8 mouse cellular contexts compared by ENCODE assay signal in the genomic region with DNA sequence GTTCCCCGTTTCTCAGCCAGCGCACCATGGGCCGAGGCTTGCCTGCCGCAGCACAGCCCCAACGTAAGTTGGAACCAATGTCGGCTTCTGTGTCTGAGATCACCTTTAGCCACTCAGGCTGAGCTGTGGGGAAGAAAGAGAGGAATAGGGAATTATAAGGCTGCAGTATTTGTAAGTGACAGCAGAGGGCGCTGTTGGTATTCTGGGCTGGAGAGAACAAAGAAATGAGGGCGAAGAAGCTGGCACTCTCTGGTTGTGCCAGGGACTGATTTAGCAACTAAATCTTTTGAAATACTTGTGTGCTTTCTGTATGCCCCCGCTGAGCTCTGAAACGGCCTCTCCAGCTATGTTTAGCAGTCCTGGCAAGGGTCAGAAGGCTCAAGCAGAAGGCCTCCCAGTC. TPM values are rescaled to one million over a fixed set of nuclear protein-coding genes. Genes with fewer than 3 reads are reported as not detected.
A peak's percentile ranks its signal among the peaks of the same experiment; 100 is the strongest.
DNase-seq lines count a peak whose midpoint lies in the region; ATAC-seq and TF ChIP-seq lines count a peak whose summit lies in the region.

No protein-coding gene starts in this region.

- 0 out of 2 replicates have a peak, but pooled peaks have one; percentile 39 for ATAC-seq in heart, postnatal 0 days (ENCODE audit: insufficient read depth, low read depth)
- ATAC-seq in erythroid progenitor cell, adult 5-6 weeks (replicated peaks; ENCODE audit: low FRiP score, poor library complexity, severe bottlenecking), result 0 out of 2 replicates have a peak, but pooled peaks have one; percentile 32
- ATAC-seq in midbrain, postnatal 0 days (ENCODE audit: low FRiP score), result peak; percentile 59

- peaks cover 14% of the 10 kb centered on the region; the same call in 1 of the 2 replicates for H3K27me3 ChIP-seq in heart, postnatal 0 days (ENCODE audit: control insufficient read depth, insufficient read depth, low read length)
- no peaks in the 10 kb centered on the region for H3K27me3 ChIP-seq in midbrain, postnatal 0 days (ENCODE audit: insufficient read depth, low read length)
- H3K27me3 ChIP-seq in spleen, adult 2 months (ENCODE audit: control insufficient read depth, insufficient read depth, low read length), result no peaks in the 10 kb centered on the region

- DNase-seq in heart, postnatal 0 days (ENCODE audit: low spot score), result peak; percentile 63
- DNase-seq in heart, postnatal 25 days (ENCODE audit: low spot score), result no peak
- peak; percentile 32 for DNase-seq in c-Kit-negative CD71-positive TER-119-positive erythroid progenitor cells, embryonic 14.5 days (ENCODE audit: low read depth, low spot score)
- peak; percentile 79 for DNase-seq in hindlimb bud, embryonic 11.5 days (ENCODE audit: extremely low spot score, low read depth, low spot score)
- DNase-seq in left cerebral cortex, postnatal 36 days (ENCODE audit: low spot score in 2 of 2), result peak; percentile 56 to 80
- DNase-seq in midbrain, postnatal 0 days (ENCODE audit: low spot score), result peak; percentile 90
- peak in 1 of 2 experiments; percentile 56 for DNase-seq in spleen, adult 2 months (ENCODE audit: low read depth in 1 of 2, low spot score in 2 of 2)

- no peak overlapping the region for H3K4me2 ChIP-seq in heart, postnatal 0 days (ENCODE audit: low read depth, low read length)
- no peak overlapping the region for H3K4me2 ChIP-seq in midbrain, postnatal 0 days (ENCODE audit: low read depth, low read length, poor library complexity, severe bottlenecking)

- WGBS in heart, postnatal 0 days, result 3% methylated on average over 10 of the region's 10 CpGs
- 7% methylated on average over 10 of the region's 10 CpGs for whole genome bisulfite sequencing in midbrain, postnatal 0 days
- 3% methylated on average over 10 of the region's 10 CpGs for WGBS in spleen, adult 2 months

- no peak overlapping the region for H3K9ac ChIP-seq in heart, postnatal 0 days (replicated peaks; ENCODE audit: low read depth, low read length)
- H3K9ac ChIP-seq in midbrain, postnatal 0 days (replicated peaks; ENCODE audit: low read length, poor library complexity, severe bottlenecking), result peak overlapping the region; percentile 50

- no peaks in the 10 kb centered on the region for H3K9me3 ChIP-seq in heart, postnatal 0 days (replicated peaks; ENCODE audit: control insufficient read depth, low read length)
- H3K9me3 ChIP-seq in midbrain, postnatal 0 days (ENCODE audit: low read length), result no peaks in the 10 kb centered on the region

- H3K36me3 ChIP-seq in heart, postnatal 0 days (replicated peaks; ENCODE audit: control insufficient read depth, insufficient read depth, low read length), result no peaks in the 10 kb centered on the region
- H3K36me3 ChIP-seq in midbrain, postnatal 0 days (ENCODE audit: insufficient read depth, low read length), result peaks cover 41% of the 10 kb centered on the region
- H3K36me3 ChIP-seq in spleen, adult 2 months (ENCODE audit: control insufficient read depth, insufficient read depth, low read length), result no peaks in the 10 kb centered on the region

- no peak overlapping the region for H3K4me3 ChIP-seq in heart, postnatal 0 days (ENCODE audit: low read depth, low read length)
- H3K4me3 ChIP-seq in midbrain, postnatal 0 days (ENCODE audit: low read depth, low read length), result no peak overlapping the region
- H3K4me3 ChIP-seq in spleen, adult 2 months (ENCODE audit: extremely low read depth, insufficient read depth, insufficient read length), result no peak overlapping the region

- no peak for TF ChIP-seq POLR2A in spleen, adult 2 months (IDR thresholded peaks at IDR 0.05; ENCODE audit: low read depth, low read length)

- peak; percentile 91 for TF ChIP-seq CTCF in heart, postnatal 0 days (IDR thresholded peaks at IDR 0.05; ENCODE audit: low read depth)
- TF ChIP-seq CTCF in midbrain, postnatal 0 days (IDR thresholded peaks at IDR 0.05), result peak; percentile 97
- peak; percentile 56; the same call in 1 of the 2 replicates for TF ChIP-seq CTCF in spleen, adult 2 months (IDR thresholded peaks at IDR 0.05; ENCODE audit: extremely low read depth, insufficient read depth, insufficient read length, insufficient replicate concordance)

- no peak overlapping the region for H3K27ac ChIP-seq in heart, postnatal 0 days (ENCODE audit: low read depth)
- peak overlapping the region; percentile 72 for H3K27ac ChIP-seq in midbrain, postnatal 0 days (ENCODE audit: low read depth, low read length)
- H3K27ac ChIP-seq in spleen, adult 2 months (ENCODE audit: insufficient read depth, low read length), result no peak overlapping the region

- intact Hi-C loops in heart, postnatal 25 days (cut with DNase I), result loop anchor here (1.0 kb wide), 1 partner anchor 68 kb away; no protein-coding TSS in a partner anchor
- intact Hi-C loops in left cerebral cortex, postnatal 36 days (cut with DNase I), result loop anchor here (2.0 to 10.0 kb wide), 2 partner anchors 69 to 219 kb away; a partner anchor contains a TSS

- no peak for TF ChIP-seq EP300 in heart, postnatal 0 days (IDR thresholded peaks at IDR 0.05; ENCODE audit: low read depth)

- H3K4me1 ChIP-seq in heart, postnatal 0 days (ENCODE audit: control insufficient read depth, insufficient read depth), result no peaks in the 10 kb centered on the region
- 0 out of 2 replicates have a peak, but pooled peaks cover 2% of the 10 kb centered on the region for H3K4me1 ChIP-seq in midbrain, postnatal 0 days (ENCODE audit: insufficient read depth, low read length)
- H3K4me1 ChIP-seq in spleen, adult 2 months (ENCODE audit: control insufficient read depth, insufficient read depth, insufficient read length), result peaks cover 5% of the 10 kb centered on the region; the same call in 1 of the 2 replicates

RNA-seq across cellular contexts. Expression of a gene that starts 17.2 kb away (rescaled TPM):
- total RNA-seq in heart, postnatal 0 days (2014; rRNA removed; ENCODE audit: low replicate concordance), result 1.4 and 4.4 TPM in 2 replicates
- polyA plus RNA-seq in heart, postnatal 0 days (2015; fragmentation: Nextera tagmentation; extraction: Ambion mirVana), result 0.52 and 1.0 TPM in 2 replicates
- 1 to 10 TPM; 3.9 to 7.8 TPM for total RNA-seq in heart, postnatal 25 days (2021)
- total RNA-seq in erythroid progenitor cell, adult 5-6 weeks (2015; ENCODE audit: low replicate concordance), result not detected in 2 replicates
- total RNA-seq in erythroid progenitor cell, adult 5-6 weeks (2017; ENCODE audit: low replicate concordance), result not detected in 2 replicates
- 10 to 100 TPM; 81.8 to 82.9 TPM for total RNA-seq in left cerebral cortex, postnatal 36 days (2021)
- 55.4 and 69.2 TPM in 2 replicates for total RNA-seq in midbrain, postnatal 0 days (2014; rRNA removed)
- polyA plus RNA-seq in midbrain, postnatal 0 days (2015; fragmentation: Nextera tagmentation; extraction: Ambion mirVana), result 14.7 and 15.6 TPM in 2 replicates
- 0.73 TPM in 1 of 2 replicates, not detected in the other for polyA plus RNA-seq in spleen, adult 2 months (2012; rRNA removed)

RNA-seq across cellular contexts. Expression of a gene that starts 19.8 kb away (rescaled TPM):
- total RNA-seq in heart, postnatal 0 days (2014; rRNA removed; ENCODE audit: low replicate concordance), result 0.23 and 3.5 TPM in 2 replicates
- 0.20 and 0.51 TPM in 2 replicates for polyA plus RNA-seq in heart, postnatal 0 days (2015; fragmentation: Nextera tagmentation; extraction: Ambion mirVana)
- total RNA-seq in heart, postnatal 25 days (2021), result 1 to 10 TPM; 1.6 TPM
- total RNA-seq in erythroid progenitor cell, adult 5-6 weeks (2015; ENCODE audit: low replicate concordance), result 3.6 TPM in 1 of 2 replicates, not detected in the other
- total RNA-seq in erythroid progenitor cell, adult 5-6 weeks (2017; ENCODE audit: low replicate concordance), result 2.4 and 3.1 TPM in 2 replicates
- total RNA-seq in left cerebral cortex, postnatal 36 days (2021), result 1 to 10 TPM; 3.1 to 4.3 TPM
- total RNA-seq in midbrain, postnatal 0 days (2014; rRNA removed), result 0.38 and 1.4 TPM in 2 replicates
- polyA plus RNA-seq in midbrain, postnatal 0 days (2015; fragmentation: Nextera tagmentation; extraction: Ambion mirVana), result 0.81 and 0.96 TPM in 2 replicates
- polyA plus RNA-seq in spleen, adult 2 months (2012; rRNA removed), result 2.5 and 3.1 TPM in 2 replicates

RNA-seq across cellular contexts. Expression of a gene that starts 48.7 kb away (rescaled TPM):
- total RNA-seq in heart, postnatal 0 days (2014; rRNA removed; ENCODE audit: low replicate concordance), result 21.6 and 35.3 TPM in 2 replicates
- 15.8 and 17.8 TPM in 2 replicates for polyA plus RNA-seq in heart, postnatal 0 days (2015; fragmentation: Nextera tagmentation; extraction: Ambion mirVana)
- 10 to 100 TPM; 18.9 to 24.2 TPM for total RNA-seq in heart, postnatal 25 days (2021)
- 53.2 and 61.6 TPM in 2 replicates for total RNA-seq in erythroid progenitor cell, adult 5-6 weeks (2015; ENCODE audit: low replicate concordance)
- 34.1 and 35.3 TPM in 2 replicates for total RNA-seq in erythroid progenitor cell, adult 5-6 weeks (2017; ENCODE audit: low replicate concordance)
- 10 to 100 TPM; 49.3 to 66.3 TPM for total RNA-seq in left cerebral cortex, postnatal 36 days (2021)
- 22.6 and 31.4 TPM in 2 replicates for total RNA-seq in midbrain, postnatal 0 days (2014; rRNA removed)
- polyA plus RNA-seq in midbrain, postnatal 0 days (2015; fragmentation: Nextera tagmentation; extraction: Ambion mirVana), result 25.5 and 25.8 TPM in 2 replicates
- polyA plus RNA-seq in spleen, adult 2 months (2012; rRNA removed), result 10.7 and 12.1 TPM in 2 replicates
